Mouse (Mus musculus) MEL (cell line): ENCODE data around the gene Ltbp3.

ENCODE experiments used
- CTCF ChIP-seq, 3 experiments: IDR thresholded peaks in 2 of 3; conservative IDR thresholded peaks in 1 of 3; 2 replicates each; pipeline ENCODE4 v1.5.1; 2011 to 2012; ENCODE audit warnings: low read length in 3 of 3, low read depth in 2 of 3, mild to moderate bottlenecking in 2 of 3, improper control_type of control experiment in 1 of 3, inconsistent platforms in 1 of 3, mixed read lengths in 1 of 3, moderate library complexity in 1 of 3; ENCODE audit not compliant: control insufficient read depth in 1 of 3, insufficient read depth in 1 of 3, poor library complexity in 1 of 3, severe bottlenecking in 1 of 3
- ETS1 ChIP-seq: IDR thresholded peaks from 2 replicates; pipeline ENCODE4 v1.6.1; 2012; ENCODE audit warnings: low read depth, mild to moderate bottlenecking, inconsistent platforms, low read length, improper control_type of control experiment, moderate library complexity
- MAFK ChIP-seq: IDR thresholded peaks from 2 replicates; pipeline ENCODE4 v1.6.1; 2011; ENCODE audit warnings: low read depth, mild to moderate bottlenecking, low read length, improper control_type of control experiment, borderline replicate concordance
- MEF2A ChIP-seq: IDR thresholded peaks from 2 replicates; pipeline ENCODE4 v1.6.1; 2014; ENCODE audit warnings: low read depth, mild to moderate bottlenecking, inconsistent platforms, low read length, improper control_type of control experiment; ENCODE audit not compliant: poor library complexity, insufficient replicate concordance, severe bottlenecking; ENCODE audit errors: extremely low read depth
- RAD21 ChIP-seq: IDR thresholded peaks from 2 replicates; pipeline ENCODE4 v1.6.1; 2011; ENCODE audit warnings: mild to moderate bottlenecking, low read depth, low read length, improper control_type of control experiment

DNA sequence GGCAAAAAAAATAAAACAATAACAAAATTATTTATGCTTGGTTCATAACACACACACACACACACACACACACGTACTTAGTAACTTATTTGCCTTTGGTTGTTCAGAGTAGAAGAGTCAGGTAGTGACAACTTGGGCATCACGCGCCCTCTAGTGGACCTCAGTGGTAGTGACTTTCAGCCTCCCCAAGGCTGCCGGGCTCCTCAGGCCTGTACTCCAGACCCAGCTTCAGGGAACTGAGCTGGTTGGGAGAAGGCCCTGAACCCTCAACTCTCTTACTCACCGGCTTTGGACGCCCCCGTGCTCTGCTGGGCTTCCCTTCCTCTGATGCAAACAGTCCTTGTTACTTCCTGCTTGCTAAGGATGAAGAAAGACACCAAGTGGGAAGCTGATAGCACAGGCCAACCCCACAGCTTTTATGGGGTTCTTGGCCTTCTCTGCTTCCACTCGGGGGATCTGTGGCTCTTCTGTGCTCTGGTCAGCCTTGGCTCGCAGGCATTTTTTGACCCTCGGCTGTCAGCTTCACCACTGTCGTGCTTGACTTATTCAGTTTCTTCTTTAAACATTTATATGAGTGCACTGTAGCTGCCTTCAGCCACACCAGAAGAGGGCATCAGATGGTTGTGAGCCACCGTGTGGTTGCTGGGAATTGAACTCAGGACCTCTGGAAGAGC is 45.9 kb downstream of the Ltbp3 start:
- no peak for TF ChIP-seq MAFK
- TF ChIP-seq ETS1 = no peak
- peak; percentile 80 for TF ChIP-seq RAD21
- peak; percentile 87 to 95 (median 89) for TF ChIP-seq CTCF (IDR thresholded peaks at IDR 0.05 in 2 of 3, conservative IDR thresholded peaks at IDR 0.05 in 1 of 3; ENCODE audit: control insufficient read depth in 1 of 3, insufficient read depth in 1 of 3, low read depth in 2 of 3, low read length in 3 of 3, poor library complexity in 1 of 3, severe bottlenecking in 1 of 3)
- no peak for TF ChIP-seq MEF2A
